Mouse (Mus musculus): Measurements from ENCODE around the gene Sqstm1.

DNA sequence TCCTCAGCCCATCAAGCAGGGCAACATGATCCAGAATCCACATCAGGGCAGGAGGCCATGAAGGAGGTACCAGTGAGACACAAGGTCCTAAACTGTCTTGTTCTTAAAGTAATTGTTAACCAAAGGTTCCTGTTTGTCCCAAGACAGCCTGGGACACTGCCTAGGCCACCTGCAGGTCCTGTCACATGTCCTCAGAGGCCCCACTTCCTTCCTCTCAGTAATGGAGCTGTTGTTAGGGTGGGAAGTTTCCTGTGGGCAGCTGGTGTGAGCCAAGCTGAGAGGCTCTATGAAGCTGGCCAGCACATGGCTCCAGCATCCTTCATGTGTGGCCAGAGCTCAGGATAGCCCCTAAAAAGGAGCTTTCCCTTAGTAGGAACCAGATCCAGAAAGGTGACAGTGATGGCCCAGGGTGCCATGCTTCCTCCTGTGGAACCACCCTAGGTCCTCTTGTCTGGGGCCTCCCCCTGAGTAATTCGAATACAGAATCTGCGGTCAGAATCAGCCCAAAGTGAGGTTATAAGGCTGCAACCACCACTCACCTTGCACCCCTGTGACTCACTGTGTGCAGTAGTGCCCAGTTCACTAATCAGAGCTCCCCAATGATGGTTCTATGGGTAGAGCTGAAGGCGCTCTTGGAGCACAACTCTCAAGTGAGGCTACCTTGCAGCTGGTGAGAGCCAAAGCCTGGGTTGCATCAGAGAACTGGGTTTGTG, 48.1 kb downstream of the Sqstm1 start:
- TF ChIP-seq POLR2A (IDR thresholded peaks at IDR 0.05; ENCODE audit: extremely low read depth, insufficient read depth, low read length) = no peak
- TF ChIP-seq CTCF (IDR thresholded peaks at IDR 0.05; ENCODE audit: extremely low read depth, insufficient read depth, low read length) = no peak

Measured in cortical plate, adult 2 months (tissue).